Mouse (Mus musculus): ENCODE measurements around the gene Tmod2.
"Not testable (repeated sequence)": the region's sequence is repeated elsewhere in the genome, so short reads cannot be mapped to it uniquely, and the experiment has no call there.

The Tmod2 gene

DNA sequence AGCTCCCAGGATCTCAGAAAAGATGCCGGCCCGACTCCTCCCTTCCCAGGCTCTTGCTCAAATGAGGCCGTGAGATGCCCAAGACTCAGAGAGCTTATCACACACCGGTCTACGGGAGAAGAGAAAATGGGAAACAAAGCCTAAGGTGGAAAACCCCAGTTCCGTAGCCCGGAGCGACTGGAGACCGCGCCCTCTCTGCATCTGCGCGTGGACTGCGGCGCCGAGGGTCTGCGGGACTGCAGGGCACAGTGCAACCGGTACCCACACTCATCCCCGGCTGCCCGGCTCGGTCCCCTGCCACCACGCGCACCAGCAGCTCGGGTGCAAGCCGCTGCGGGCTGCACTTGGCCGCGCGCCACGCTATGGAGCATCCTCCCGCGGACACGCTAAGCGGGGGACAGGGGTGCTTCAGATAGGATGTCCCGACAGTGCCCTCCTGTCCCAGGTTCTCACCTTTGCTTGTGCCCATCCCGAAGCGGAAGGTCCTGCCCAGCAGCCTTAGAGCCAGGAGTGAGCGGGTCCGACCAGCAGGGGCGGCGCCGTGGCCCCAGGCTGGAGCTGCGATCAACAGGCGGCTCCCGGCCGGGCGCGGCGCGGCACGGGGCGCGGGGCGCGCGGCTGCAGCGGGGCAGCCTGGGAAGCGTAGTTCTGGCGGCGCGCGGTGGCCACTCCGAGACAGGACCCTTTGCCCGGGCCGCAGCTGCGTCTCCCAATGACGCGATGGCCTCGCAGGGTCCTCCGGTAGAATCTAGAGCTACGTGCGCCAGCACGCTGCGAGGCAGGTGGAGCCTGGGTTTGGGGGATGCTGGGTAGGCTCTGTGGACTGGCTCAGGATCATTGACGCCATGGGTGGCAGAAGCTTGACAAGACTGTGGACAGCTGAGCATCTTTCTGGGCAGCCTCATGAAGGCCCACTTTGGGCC, at the start of gene Tmod2:
Tmod2 (minus strand) TSS at position 755 of the 923 bp plus-strand sequence.
- DNase-seq (ENCODE audit: low spot score in 2 of 2): peak in 1 of 2 experiments; percentile 82

DNA sequence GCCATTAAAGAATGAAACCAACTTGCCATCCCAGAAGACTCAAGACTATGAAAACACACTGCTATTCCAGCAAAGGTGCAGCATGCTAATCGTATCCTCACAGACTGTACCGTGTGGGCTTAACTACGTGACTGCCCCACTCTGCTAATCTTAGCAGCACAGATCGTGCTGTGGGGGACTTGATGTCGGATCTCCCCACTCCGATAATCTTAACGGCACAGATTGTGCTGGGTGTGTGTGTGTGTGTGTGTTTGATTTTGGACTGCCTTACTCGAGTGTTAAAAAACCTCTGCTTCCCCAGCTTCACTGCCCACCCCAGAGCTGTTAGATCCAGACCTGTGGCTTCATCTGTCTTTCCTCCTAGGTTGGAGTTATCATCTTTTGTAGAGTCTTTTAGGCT, 49.8 kb upstream of the Tmod2 start:
- peak; percentile 43 to 65 for DNase-seq (ENCODE audit: low spot score in 2 of 2)

DNA sequence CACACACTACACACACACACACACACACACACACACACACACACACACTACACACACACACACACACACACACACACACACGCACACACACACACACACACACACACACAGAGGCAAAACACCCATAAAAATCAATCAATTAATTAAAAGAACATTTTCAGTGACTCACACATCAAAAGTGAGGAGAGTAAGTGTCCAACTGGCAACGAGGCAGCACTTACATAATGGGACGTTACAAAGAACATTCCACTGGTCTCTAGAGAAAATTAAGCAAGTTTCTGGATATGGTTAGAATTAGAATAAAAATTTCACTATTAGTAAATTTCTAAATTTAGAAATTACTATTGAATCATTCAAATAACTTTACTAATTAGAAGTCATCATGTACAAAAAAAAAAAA, 45.3 kb upstream of the Tmod2 start:
- DNase-seq (ENCODE audit: low spot score in 2 of 2): not testable (repeated sequence)

DNA sequence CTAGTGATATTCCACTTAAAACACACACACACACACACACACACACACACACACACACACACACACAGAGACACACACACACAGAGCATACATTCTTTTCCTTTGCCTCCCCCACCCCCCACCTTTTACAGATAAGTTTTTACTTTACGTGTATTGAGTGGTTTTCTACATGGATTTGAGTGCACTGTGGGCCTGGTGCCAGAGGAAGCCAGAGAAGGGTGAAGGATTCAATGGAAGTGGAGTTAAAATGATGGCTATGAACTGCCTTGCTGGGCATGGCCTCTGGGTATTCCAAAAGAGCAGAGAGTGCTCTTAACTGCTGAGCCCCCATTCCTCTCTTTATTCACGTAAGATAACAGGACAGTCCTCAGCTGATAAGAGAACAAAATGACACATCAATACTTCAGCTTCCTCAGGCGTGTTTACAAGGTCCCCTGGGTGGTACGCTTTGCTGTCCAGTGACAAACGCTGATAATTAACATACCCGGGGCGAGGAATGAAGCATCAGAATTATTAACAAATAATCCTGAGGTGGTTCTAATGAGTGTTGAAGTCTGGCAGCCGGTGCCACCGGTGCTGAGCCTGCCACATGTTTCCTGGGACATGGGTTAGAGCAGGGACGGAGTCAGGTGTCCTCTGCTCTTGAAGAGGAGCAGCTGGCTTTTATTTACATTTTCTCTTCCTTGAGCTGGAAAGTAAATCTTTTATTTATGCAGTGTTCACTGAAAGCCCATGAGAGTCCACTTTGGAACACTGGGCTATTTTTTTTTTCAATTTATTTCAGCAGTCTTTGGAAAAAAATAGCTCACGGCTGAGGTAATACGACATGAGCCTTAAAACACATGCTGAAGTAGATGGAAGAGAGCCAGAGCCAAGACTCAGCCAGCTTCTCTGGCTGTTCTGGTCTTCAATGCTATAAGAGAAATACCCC, 43.1 kb upstream of the Tmod2 start:
- no peak for DNase-seq (ENCODE audit: low spot score in 2 of 2)

DNA sequence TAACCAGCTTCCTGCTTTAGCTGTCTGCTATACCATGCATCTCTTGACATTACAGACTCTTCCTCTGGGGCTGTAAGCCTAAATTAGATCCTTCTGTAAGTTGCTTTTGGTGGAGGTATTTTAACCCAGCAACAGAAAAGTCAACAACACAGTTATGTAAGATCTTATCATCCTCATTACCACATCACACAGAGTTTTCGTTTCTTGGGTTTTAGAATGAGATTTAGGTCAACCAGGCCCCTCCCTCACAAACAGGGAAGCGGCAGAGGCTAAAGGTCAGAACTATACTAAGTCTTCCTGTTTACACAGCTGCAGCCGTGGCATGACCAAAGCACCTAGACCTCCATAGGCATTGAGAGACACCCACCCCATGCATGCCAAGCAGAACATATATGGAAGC, 34.3 kb upstream of the Tmod2 start:
- DNase-seq (ENCODE audit: low spot score in 2 of 2): no peak

DNA sequence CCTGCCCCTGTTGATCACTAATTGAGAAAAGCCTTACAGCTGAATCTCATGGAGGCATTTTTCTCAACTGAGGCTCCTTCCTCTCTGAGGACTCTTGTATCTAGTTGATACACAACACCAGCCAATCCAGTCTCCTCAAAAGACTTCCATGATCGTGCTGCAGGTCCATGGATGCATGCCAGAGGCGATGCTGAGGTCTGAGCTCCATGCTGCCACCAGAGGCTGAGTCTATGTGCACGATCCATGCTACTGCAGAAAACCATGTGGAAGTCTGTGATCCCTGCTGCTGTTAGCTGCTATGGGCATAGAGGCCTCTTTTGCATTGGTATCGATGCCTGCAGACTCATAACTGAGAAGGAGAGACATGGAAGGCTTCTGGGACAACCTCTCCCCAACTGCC, 23.1 kb upstream of the Tmod2 start:
- DNase-seq (ENCODE audit: low spot score in 2 of 2): no peak

DNA sequence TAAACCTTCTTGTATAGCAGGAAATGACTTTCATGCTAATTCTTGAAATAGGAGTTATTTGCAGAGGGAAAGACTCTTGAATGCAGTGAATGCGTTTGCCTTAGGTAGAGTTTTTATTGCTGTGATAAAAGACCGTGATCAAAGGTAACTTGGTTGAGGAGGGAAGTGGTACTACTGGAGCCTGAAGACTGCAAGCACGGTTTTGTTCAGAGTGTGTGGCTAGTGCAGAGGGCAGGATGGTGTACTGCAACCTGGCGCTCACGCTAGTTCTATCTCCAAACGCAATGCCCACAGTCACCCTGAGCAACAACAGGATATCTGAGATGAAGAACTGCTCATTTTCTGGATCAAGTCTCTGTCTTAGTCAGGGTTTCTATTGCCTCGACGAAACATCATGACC, 22.5 kb upstream of the Tmod2 start:
- DNase-seq (ENCODE audit: low spot score in 2 of 2): no peak

DNA sequence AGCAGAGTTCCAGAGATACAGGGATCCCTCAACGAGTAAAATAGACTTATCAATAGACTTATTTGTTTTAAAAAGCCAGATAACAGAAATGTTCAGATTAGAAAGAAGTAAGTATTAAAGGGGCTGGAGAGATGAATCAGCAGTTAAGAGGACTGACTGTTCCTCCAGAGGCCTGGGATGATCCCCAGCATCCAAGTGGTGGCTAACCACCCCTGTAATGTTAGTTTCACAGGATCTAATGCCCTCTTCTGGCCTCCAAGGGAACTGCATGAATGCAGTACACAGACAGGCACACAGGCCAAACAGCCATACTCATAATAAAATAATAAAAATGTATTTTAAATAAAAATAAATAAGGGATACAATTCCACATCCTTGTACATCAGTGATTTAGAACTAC, 21.8 kb upstream of the Tmod2 start:
- DNase-seq (ENCODE audit: low spot score in 2 of 2): no peak

DNA sequence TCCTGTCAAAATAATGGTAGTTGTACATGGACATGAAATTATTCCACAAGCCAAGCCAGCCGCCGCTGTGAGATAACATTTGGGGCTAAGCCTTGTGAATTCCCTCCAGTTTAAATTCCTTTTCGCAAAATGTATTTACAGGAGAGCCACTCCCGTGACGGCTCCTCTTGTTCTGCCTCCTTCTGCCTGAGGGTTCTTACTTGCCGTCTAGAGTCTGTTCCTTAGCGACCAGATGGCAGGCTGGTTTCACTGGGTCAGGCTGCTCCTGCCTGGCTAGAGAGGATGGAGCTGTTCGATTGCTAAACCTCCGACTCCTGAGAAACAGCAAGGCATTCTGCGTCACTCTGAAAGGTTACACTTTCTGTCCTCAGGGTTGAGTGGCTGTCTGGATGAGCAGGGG, 21.0 kb upstream of the Tmod2 start:
- DNase-seq (ENCODE audit: low spot score in 2 of 2): no peak

DNA sequence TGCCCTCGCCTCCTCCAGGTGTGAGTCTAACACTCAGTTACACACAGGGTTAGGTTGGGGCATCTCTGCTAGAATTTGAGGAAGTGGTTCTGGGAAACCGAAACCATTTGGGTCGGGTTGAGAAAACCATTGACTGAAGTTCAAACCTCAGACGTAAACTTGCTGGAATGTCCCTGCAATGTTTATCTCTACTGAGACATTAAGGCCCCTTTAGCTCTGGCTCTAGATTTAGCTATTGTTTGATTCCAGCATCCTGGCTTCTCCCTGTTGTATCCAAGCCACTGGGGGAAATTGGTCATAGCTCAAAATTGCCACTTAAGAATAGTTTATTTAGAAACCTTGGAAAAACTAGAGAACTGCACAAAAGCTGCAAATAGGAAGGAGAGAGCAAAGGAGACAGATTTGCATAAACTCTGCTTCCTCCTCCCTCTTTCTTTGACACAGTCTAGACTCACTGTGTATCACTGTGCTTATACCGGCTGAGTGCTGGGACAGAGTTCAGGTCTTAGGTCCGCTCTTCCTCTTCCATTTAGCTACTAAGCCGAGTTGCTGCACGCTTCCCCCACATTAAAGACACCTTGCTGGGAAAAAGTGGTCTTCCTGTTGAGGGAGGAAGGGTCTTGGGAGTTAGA, 19.8 kb upstream of the Tmod2 start:
- DNase-seq (ENCODE audit: low spot score in 2 of 2): no peak

DNA sequence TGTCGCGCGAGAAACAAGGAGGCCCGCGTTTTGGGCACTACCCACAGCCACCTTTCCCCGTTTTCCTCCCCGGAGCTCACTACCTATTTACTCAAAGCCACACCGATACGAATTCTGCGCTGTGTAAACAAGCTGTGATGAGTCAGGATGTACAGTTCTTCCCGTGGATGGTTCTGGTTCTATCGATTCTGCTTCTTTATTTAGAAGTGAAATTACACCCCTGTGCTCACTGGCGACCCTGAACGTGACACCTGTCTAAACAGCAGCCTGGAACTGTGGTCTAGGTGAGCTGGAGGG, 15.1 kb upstream of the Tmod2 start:
- peak in 1 of 2 experiments; percentile 34 for DNase-seq (ENCODE audit: low spot score in 2 of 2)

DNA sequence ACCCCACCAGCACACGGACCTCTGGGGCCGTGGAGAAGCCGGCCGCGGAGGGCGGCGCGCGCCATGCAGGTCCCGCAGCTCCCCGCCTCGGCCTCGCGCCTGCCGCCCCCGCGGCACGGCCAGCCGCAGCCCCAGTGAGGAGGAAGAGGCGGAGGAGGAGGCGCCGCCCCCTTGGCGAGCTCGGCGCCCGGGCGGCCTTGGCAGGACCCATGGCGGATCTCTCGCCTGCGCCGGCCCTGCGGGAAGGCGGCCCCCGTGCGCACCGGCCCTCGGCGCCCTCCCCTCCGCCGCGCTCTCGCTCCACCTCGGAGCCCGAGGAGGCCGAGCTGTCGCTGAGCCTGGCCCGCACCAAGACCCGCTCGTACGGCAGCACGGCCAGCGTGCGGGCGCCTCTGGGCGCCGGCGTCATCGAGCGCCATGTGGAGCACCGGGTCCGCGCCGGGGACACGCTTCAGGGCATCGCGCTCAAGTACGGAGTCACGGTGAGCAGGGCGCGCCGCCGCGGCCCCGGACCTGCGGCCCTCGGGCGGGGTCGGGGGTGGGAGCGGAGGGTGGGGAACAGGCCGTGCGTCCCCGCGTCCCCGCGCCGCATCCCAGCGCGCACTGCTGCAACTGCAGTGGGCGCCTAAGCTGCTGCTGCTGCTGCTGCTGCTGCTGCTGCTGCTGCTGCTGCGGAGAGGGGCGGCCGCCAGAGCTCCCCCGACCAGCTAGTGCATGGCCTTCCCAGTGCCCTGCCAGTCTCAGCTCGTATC, 14.6 kb upstream of the Tmod2 start, which contains the start of gene Lysmd2:
Lysmd2 (plus strand) TSS at position 186 of the 752 bp plus-strand sequence.
- DNase-seq (ENCODE audit: low spot score in 2 of 2): peak in 1 of 2 experiments; percentile 64

DNA sequence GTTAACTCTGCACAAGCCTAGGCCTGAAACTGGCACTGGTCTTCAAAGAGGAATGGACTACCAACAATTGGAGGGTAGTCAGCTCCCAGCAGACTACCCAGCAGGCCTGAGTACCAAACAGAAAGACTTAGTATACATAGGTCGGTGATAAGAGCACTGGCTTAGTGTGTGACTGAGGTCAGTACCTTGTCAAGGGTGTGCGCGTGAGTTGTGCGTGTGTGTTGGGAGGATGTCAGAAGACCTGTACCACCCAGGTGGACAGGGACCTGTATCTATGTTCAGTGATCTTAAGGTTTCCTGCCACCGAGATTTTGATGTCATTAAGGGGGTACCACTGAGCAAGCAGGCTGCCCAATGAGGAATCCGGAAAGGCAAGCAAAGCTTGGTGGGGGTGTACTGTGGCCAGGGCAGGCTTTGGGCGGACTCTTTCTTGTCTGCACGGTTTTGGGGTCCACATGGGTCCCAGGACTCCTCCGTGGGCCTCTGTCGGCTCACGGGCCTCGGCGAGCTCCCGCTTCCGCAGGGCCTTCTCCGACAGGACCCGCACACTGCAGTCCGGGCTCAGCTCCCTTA, 13.9 kb upstream of the Tmod2 start:
- no peak for DNase-seq (ENCODE audit: low spot score in 2 of 2)

DNA sequence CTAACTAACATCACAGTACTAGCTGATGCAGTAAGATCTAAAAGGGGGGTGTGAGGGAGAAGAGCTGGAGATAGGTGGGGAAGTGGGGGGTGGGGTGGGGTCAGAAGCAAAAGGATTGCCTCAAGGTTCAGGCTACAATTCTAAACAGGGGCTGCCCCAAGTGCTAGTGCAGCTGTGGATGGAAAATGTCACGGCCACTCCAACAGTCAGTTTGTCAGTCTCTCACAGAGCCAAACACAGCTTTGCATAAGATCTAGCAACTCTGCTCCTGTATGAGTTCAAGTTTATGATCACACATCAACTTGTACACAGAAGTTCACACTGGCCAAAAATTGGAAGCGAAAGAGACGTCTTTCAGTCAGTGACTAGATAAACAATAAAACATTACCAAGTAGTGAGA, 10.3 kb upstream of the Tmod2 start:
- DNase-seq (ENCODE audit: low spot score in 2 of 2): no peak

DNA sequence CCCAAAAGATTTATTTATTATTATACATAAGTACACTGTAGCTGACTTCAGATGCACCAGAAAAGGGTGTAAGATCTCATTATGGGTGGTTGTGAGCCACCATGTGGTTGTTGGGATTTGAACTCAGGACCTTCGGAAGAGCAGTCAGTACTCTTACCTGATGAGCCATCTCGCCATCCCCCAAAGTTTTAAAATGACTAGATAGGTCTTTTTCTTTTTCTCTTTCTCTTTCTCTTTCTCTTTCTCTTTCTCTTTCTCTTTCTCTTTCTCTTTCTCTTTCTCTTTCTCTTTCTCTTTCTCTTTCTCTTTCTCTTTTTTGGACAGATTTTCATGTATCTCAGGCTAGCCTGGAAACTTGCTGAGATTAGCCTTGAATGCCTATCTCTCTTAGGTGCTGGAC, 8.6 kb upstream of the Tmod2 start:
- not testable (repeated sequence) for DNase-seq (ENCODE audit: low spot score in 2 of 2)

DNA sequence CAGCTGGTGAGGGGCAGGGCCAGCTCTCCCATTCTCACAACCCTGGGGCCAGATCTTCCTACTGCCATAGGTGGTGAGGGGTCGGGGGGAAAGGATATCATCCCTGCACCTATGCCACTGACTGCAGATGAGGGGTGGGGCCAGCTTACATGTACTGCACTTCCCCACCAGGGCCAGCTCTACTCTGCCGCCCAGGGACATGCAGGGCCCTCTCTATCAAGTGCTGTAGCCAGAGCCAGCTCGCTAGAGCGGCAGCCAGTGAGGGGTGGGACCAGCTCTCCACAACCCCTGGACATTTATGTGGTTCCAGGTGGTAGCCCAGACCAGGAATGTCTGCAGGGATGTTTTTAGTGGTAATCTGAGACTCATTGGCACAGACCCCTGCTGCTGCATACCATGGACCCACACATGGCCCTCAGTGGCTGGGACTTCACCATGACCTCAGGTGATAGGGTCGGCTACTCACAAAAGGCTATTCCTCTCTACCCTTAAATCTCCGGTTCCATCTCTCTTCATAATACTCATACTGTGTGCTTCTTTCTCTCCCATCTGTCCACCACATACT, 7.8 kb upstream of the Tmod2 start:
- no peak for DNase-seq (ENCODE audit: low spot score in 2 of 2)

DNA sequence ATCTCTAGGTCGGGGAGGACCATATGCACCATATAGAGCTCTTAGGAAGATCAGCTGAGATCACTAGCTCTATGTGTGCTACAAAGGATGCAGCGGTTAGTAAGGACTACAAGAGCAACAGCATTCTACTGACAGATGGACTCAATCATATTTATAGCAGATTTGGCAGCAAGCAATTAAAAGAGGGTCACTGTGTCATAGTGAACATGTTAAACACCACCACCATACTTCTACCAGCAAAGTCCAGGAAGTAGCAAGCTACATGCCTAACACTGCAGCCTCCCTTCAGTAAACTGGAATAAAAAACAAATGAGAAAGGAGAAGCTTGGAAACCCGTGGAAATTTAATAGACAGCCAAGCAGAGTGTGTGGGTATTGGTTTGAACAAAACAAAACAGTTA, 5.4 kb upstream of the Tmod2 start:
- DNase-seq (ENCODE audit: low spot score in 2 of 2): no peak

DNA sequence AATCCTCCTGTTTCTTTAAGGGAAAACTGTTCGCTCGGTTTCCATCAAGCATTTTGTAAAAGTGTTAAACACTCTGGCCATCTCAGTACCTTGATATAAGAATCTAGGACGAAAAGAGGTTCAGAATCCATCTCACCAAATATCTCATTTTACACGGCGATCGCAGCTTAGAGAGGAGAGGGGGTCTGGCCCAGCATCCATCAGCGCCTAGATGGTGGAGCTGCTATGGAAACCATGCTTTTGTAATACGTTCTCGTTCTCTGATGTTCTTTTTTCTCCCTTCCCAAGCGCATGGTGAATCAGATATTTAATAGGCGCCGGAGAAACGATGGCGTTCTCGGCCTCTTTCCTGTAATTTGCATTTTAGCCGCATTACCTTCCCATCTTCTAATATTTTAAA, 1.2 kb downstream of the Tmod2 start:
- peak in 1 of 2 experiments; percentile 22 for DNase-seq (ENCODE audit: low spot score in 2 of 2)

DNA sequence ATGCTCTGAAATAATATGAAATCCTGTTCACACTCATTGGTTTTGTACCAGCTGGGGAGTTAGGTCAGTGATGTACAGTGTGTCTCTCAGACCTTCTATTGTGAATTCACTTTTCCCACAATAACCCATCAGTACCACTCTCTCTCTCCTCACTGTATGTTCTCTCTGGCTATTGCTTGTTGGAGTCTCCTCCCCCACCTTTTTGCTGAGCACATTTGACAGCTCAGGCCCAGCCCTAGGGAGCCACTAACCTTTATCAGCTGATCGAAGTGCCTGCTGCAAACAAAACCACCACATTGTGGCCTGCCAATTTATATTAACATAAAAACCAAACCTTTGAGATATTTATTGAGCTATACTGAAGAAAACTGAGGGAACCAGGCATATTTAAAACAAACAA, 1.6 kb downstream of the Tmod2 start:
- peak in 1 of 2 experiments; percentile 26 for DNase-seq (ENCODE audit: low spot score in 2 of 2)

DNA sequence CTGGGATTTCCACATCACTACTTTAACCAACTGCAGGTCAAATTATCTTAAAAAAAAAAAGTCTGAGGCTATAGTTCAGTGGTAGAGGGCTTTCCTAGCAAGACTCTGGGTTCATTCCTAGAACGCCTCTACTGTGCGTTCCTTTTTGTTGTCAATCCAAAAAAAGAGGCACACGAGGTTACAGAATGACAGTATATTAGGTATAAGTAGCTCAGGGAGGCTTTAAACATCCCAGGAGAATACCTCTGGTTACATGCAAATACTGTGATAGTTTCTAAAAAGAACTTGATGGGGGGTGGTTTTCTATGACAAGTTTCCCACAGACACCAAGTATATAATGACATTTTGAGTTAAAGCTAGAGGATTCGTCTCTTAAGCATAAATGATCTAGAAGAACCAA, 3.6 kb downstream of the Tmod2 start:
- DNase-seq (ENCODE audit: low spot score in 2 of 2): no peak

DNA sequence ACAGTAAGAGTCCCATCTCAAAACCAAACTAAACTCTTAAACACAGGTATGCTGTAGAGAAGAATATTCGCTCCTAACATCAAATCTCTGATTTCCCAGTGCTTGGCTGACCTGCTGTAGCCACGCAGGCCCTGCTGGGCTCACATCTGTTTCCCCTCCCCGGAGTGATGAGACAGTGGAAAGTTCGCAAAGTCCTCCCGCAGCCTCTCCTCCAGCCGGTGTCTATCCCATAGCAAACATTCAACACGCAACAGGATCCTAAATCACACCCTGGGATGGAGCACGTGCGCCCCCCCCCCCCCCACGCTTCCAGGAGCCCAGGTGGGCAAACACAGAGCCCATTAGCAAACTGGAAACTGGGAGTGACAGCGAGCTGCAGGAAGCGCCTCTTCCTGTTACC, 9.6 kb downstream of the Tmod2 start:
- DNase-seq (ENCODE audit: low spot score in 2 of 2): no peak
